ENCODE assay signal across 20 mouse cellular contexts in the genomic region with DNA sequence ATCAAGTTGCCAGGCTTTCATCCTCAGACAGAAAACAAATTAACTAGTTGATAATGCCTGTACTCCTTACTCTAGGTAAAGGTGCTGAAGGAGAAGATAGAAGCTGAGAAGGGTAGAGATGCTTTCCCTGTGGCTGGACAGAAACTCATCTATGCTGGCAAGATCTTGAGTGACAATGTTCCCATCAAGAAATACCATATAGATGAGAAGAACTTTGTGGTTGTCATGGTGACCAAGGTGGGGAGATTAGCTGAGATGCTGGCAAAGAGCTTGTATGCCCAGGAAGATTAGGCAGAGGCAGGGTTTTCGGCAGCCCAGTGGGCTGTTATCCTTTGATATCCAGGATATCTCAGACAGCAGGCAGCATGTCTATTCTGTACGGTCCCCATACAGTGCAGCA. TPM values are rescaled to one million over a fixed set of nuclear protein-coding genes. Genes with fewer than 3 reads are reported as not detected.
DNase-seq lines count a peak whose midpoint lies in the region; ATAC-seq and TF ChIP-seq lines count a peak whose summit lies in the region.
"Not testable (repeated sequence)": the region's sequence is repeated elsewhere in the genome, so short reads cannot be mapped to it uniquely, and the experiment has no call there.
"Had no signal": no experiment of that assay in that cellular context is flagged by ENCODE, and none has a peak within 500 bp of the region (broad histone marks: within the 10 kb centered on the region; RNA-seq: fewer than 3 reads in every experiment).

No protein-coding gene starts in this region.

- H3K4me3 ChIP-seq in MEL (ENCODE audit: control insufficient read depth in 1 of 2, insufficient read depth in 1 of 2, low read depth in 2 of 2, low read length in 2 of 2): not testable (repeated sequence)

- H3K9me3 ChIP-seq in MEL (replicated peaks; ENCODE audit: insufficient read depth, low read length): not testable (repeated sequence)

- TF ChIP-seq EP300 in MEL (IDR thresholded peaks at IDR 0.05; ENCODE audit: low read depth in 1 of 2, low read length in 2 of 2): not testable (repeated sequence)

- H3K27me3 ChIP-seq in MEL (ENCODE audit: control insufficient read depth in 1 of 2, insufficient read depth in 2 of 2, low read length in 2 of 2): not testable (repeated sequence)

- peak; percentile 78 for ATAC-seq in erythroblast, adult 5-6 weeks (replicated peaks; ENCODE audit: low FRiP score, poor library complexity, severe bottlenecking)
- peak; percentile 71; the same call in 1 of the 2 replicates for ATAC-seq in erythroid progenitor cell, adult 5-6 weeks (replicated peaks; ENCODE audit: low FRiP score, poor library complexity, severe bottlenecking)
- ATAC-seq in megakaryocyte-erythroid progenitor cell, adult 5-6 weeks (replicated peaks; ENCODE audit: low FRiP score, low TSS enrichment, poor library complexity, severe bottlenecking): 0 out of 2 replicates have a peak, but pooled peaks have one; percentile 34

- TF ChIP-seq CTCF in MEL (IDR thresholded peaks at IDR 0.05 in 2 of 3, conservative IDR thresholded peaks at IDR 0.05 in 1 of 3; ENCODE audit: control insufficient read depth in 1 of 3, insufficient read depth in 1 of 3, low read depth in 2 of 3, low read length in 3 of 3, poor library complexity in 1 of 3, severe bottlenecking in 1 of 3): not testable (repeated sequence)

- not testable (repeated sequence) for DNase-seq in MEL (ENCODE audit: low read depth, low spot score)

- peaks cover 0 to 27% of the 10 kb centered on the region in 2 experiments; a peak in 2 of 4 replicates for H3K36me3 ChIP-seq in MEL (ENCODE audit: control insufficient read depth in 1 of 2, insufficient read depth in 2 of 2, low read length in 2 of 2)

- TF ChIP-seq POLR2A in MEL (IDR thresholded peaks at IDR 0.05; ENCODE audit: control insufficient read depth in 1 of 2, insufficient read depth in 1 of 2, low read depth in 1 of 2, low read length in 2 of 2, poor library complexity in 1 of 2): not testable (repeated sequence)

- H3K4me1 ChIP-seq in MEL (ENCODE audit: control insufficient read depth in 1 of 2, insufficient read depth in 2 of 2, low read length in 2 of 2): peaks cover 9 to 21% of the 10 kb centered on the region in 2 experiments

- H3K9ac ChIP-seq in MEL (ENCODE audit: control insufficient read depth, low read depth, low read length, poor library complexity, severe bottlenecking): not testable (repeated sequence)

- not testable (repeated sequence) for H3K79me2 ChIP-seq in MEL (ENCODE audit: control insufficient read depth, insufficient read depth, low read length, poor library complexity)

- TF ChIP-seq RAD21 in MEL (IDR thresholded peaks at IDR 0.05; ENCODE audit: low read depth, low read length): not testable (repeated sequence)

- H3K27ac ChIP-seq in MEL (ENCODE audit: control insufficient read depth, low read depth, low read length): not testable (repeated sequence)

TF ChIP-seq in MEL, 35 proteins besides CTCF, POLR2A, EP300 and RAD21:
- TF ChIP-seq TCF12 (IDR thresholded peaks at IDR 0.05; ENCODE audit: low read depth, low read length): 0 out of 2 replicates have a peak, but pooled peaks have one; percentile 9
- TF ChIP-seq GATA1 (IDR thresholded peaks at IDR 0.05; ENCODE audit: low read depth, low read length): peak; percentile 28; the same call in 1 of the 2 replicates
TF ChIP-seq in MEL: peak in this region for 2; not testable (repeated sequence) for 33.

RNA-seq across cellular contexts. Expression of gene Zfp791, which starts 12.8 kb away (rescaled TPM):
- total RNA-seq in MEL (2012; rRNA removed): not detected in 2 replicates
- under 1 TPM in 1 of 2 experiments, not detected in 1; 0.03 TPM for polyA plus RNA-seq in MEL (2012; ENCODE audit: insufficient read depth in 1 of 2, insufficient read length in 2 of 2, low read depth in 1 of 2, low replicate concordance in 2 of 2, missing spikeins in 1 of 2)
- total RNA-seq in erythroblast, adult 5-6 weeks (2015; ENCODE audit: low replicate concordance): not detected in 2 replicates
- not detected in 2 replicates for total RNA-seq in erythroblast, adult 5-6 weeks (2017; ENCODE audit: low replicate concordance)
- total RNA-seq in erythroid progenitor cell, adult 5-6 weeks (2015; ENCODE audit: low replicate concordance): not detected in 2 replicates
- total RNA-seq in erythroid progenitor cell, adult 5-6 weeks (2017; ENCODE audit: low replicate concordance): not detected in 2 replicates
- not detected in 2 replicates for total RNA-seq in megakaryocyte-erythroid progenitor cell, adult 5-6 weeks (2014; fragmentation: Nextera tagmentation)
- total RNA-seq in megakaryocyte-erythroid progenitor cell, adult 5-6 weeks (2017): not detected in 2 replicates
- polyA plus RNA-seq: activated CD4-positive, CD25-positive, alpha-beta regulatory T cell, adult 4 months; CD4-positive, CD25-positive, alpha-beta regulatory T cell, adult 4 months; G1E had no signal

RNA-seq across cellular contexts. Expression of gene Cks1brt, which starts 16.0 kb away (rescaled TPM):
- total RNA-seq in MEL (2012; rRNA removed): not detected in 2 replicates
- not detected for polyA plus RNA-seq in MEL (2012; ENCODE audit: insufficient read depth in 1 of 2, insufficient read length in 2 of 2, low read depth in 1 of 2, low replicate concordance in 2 of 2, missing spikeins in 1 of 2)
- not detected in 2 replicates for total RNA-seq in erythroblast, adult 5-6 weeks (2015; ENCODE audit: low replicate concordance)
- total RNA-seq in erythroblast, adult 5-6 weeks (2017; ENCODE audit: low replicate concordance): not detected in 2 replicates
- total RNA-seq in erythroid progenitor cell, adult 5-6 weeks (2015; ENCODE audit: low replicate concordance): not detected in 2 replicates
- not detected in 2 replicates for total RNA-seq in erythroid progenitor cell, adult 5-6 weeks (2017; ENCODE audit: low replicate concordance)
- total RNA-seq in megakaryocyte-erythroid progenitor cell, adult 5-6 weeks (2014; fragmentation: Nextera tagmentation): not detected in 2 replicates
- total RNA-seq in megakaryocyte-erythroid progenitor cell, adult 5-6 weeks (2017): not detected in 2 replicates
- total RNA-seq: adrenal gland, adult 18-20 months; adrenal gland, adult 2 months; adrenal gland, adult 8-10 months; adrenal gland, postnatal 10 days; adrenal gland, postnatal 14 days; adrenal gland, postnatal 25 days; adrenal gland, postnatal 36 days; adrenal gland, postnatal 4 days; CH12.LX; ES-E14 had no signal
- polyA plus RNA-seq: adrenal gland, adult 2 months; brain, embryonic 14.5 days; C2C12; CD4-positive, CD25-positive, alpha-beta regulatory T cell, adult 4 months; cerebellum, adult 2 months; G1E had no signal

RNA-seq across cellular contexts. Expression of gene Man2b1, which starts 52.6 kb away (rescaled TPM):
- total RNA-seq in MEL (2012; rRNA removed): 10.8 and 11.5 TPM in 2 replicates
- polyA plus RNA-seq in MEL (2012; ENCODE audit: insufficient read depth in 1 of 2, insufficient read length in 2 of 2, low read depth in 1 of 2, low replicate concordance in 2 of 2, missing spikeins in 1 of 2): 10 to 100 TPM in 1 of 2 experiments, not detected in 1; 24.7 TPM
- total RNA-seq in erythroblast, adult 5-6 weeks (2015; ENCODE audit: low replicate concordance): 27.5 and 32.8 TPM in 2 replicates
- 17.8 and 18.6 TPM in 2 replicates for total RNA-seq in erythroblast, adult 5-6 weeks (2017; ENCODE audit: low replicate concordance)
- total RNA-seq in erythroid progenitor cell, adult 5-6 weeks (2015; ENCODE audit: low replicate concordance): 19.8 and 34.4 TPM in 2 replicates
- 7.0 and 13.2 TPM in 2 replicates for total RNA-seq in erythroid progenitor cell, adult 5-6 weeks (2017; ENCODE audit: low replicate concordance)
- total RNA-seq in megakaryocyte-erythroid progenitor cell, adult 5-6 weeks (2014; fragmentation: Nextera tagmentation): 30.8 and 30.9 TPM in 2 replicates
- 9.8 and 13.8 TPM in 2 replicates for total RNA-seq in megakaryocyte-erythroid progenitor cell, adult 5-6 weeks (2017)

RNA-seq across cellular contexts. Expression of gene Wdr83, which starts 54.6 kb away (rescaled TPM):
- total RNA-seq in MEL (2012; rRNA removed): 27.0 and 29.5 TPM in 2 replicates
- polyA plus RNA-seq in MEL (2012; ENCODE audit: insufficient read depth in 1 of 2, insufficient read length in 2 of 2, low read depth in 1 of 2, low replicate concordance in 2 of 2, missing spikeins in 1 of 2): 10 to 100 TPM in 1 of 2 experiments, not detected in 1; 58.4 TPM
- total RNA-seq in erythroblast, adult 5-6 weeks (2015; ENCODE audit: low replicate concordance): 1.7 and 16.9 TPM in 2 replicates
- 4.9 and 6.3 TPM in 2 replicates for total RNA-seq in erythroblast, adult 5-6 weeks (2017; ENCODE audit: low replicate concordance)
- 30.6 and 35.6 TPM in 2 replicates for total RNA-seq in erythroid progenitor cell, adult 5-6 weeks (2015; ENCODE audit: low replicate concordance)
- 15.8 and 17.6 TPM in 2 replicates for total RNA-seq in erythroid progenitor cell, adult 5-6 weeks (2017; ENCODE audit: low replicate concordance)
- 50.1 and 102 TPM in 2 replicates for total RNA-seq in megakaryocyte-erythroid progenitor cell, adult 5-6 weeks (2014; fragmentation: Nextera tagmentation)
- 23.1 and 25.2 TPM in 2 replicates for total RNA-seq in megakaryocyte-erythroid progenitor cell, adult 5-6 weeks (2017)

RNA-seq across cellular contexts. Expression of gene Wdr83os, which starts 55.1 kb away (rescaled TPM):
- 25.5 and 26.2 TPM in 2 replicates for total RNA-seq in MEL (2012; rRNA removed)
- polyA plus RNA-seq in MEL (2012; ENCODE audit: insufficient read depth in 1 of 2, insufficient read length in 2 of 2, low read depth in 1 of 2, low replicate concordance in 2 of 2, missing spikeins in 1 of 2): 100 to 1,000 TPM in 1 of 2 experiments, not detected in 1; 143 TPM
- total RNA-seq in erythroblast, adult 5-6 weeks (2015; ENCODE audit: low replicate concordance): 26.1 and 31.3 TPM in 2 replicates
- 4.3 and 11.3 TPM in 2 replicates for total RNA-seq in erythroblast, adult 5-6 weeks (2017; ENCODE audit: low replicate concordance)
- 37.7 and 66.3 TPM in 2 replicates for total RNA-seq in erythroid progenitor cell, adult 5-6 weeks (2015; ENCODE audit: low replicate concordance)
- total RNA-seq in erythroid progenitor cell, adult 5-6 weeks (2017; ENCODE audit: low replicate concordance): 7.3 and 23.1 TPM in 2 replicates
- total RNA-seq in megakaryocyte-erythroid progenitor cell, adult 5-6 weeks (2014; fragmentation: Nextera tagmentation): 172 and 250 TPM in 2 replicates
- 40.4 and 61.3 TPM in 2 replicates for total RNA-seq in megakaryocyte-erythroid progenitor cell, adult 5-6 weeks (2017)
